Mouse (Mus musculus): ENCODE results near the gene Hmx1. TPM values are rescaled to one million over a fixed set of nuclear protein-coding genes. Genes with fewer than 3 reads are reported as not detected.

Gene Hmx1
- polyA plus RNA-seq, 1 experiment from 2014 or later: 12.3 TPM

- 64% methylated on average over 8 of the region's 8 CpGs for WGBS
- H3K9ac ChIP-seq: no peak overlapping the region
- H3K4me1 ChIP-seq (replicated peaks): peaks cover 9% of the 10 kb centered on the region; the same call in 1 of the 2 replicates
- no peaks in the 10 kb centered on the region for H3K9me3 ChIP-seq
- ATAC-seq (ENCODE audit: low read depth): no peak
- no peaks in the 10 kb centered on the region for H3K36me3 ChIP-seq
- no peak overlapping the region for H3K4me3 ChIP-seq
- no peak overlapping the region for H3K27ac ChIP-seq (replicated peaks)
- no peak overlapping the region for H3K4me2 ChIP-seq
- H3K27me3 ChIP-seq: no peaks in the 10 kb centered on the region
Measured at GRCm38 (mm10) chr5:35440459-35440858, 51.6 kb downstream of the Hmx1 start.

GRCm38 (mm10) chr5:35441411-35441810 lies 52.5 kb downstream of the Hmx1 start:
- no peaks in the 10 kb centered on the region for H3K9me3 ChIP-seq
- ATAC-seq (ENCODE audit: low read depth): no peak
- no peak overlapping the region for H3K27ac ChIP-seq (replicated peaks)
- no peaks in the 10 kb centered on the region for H3K36me3 ChIP-seq
- H3K4me2 ChIP-seq: no peak overlapping the region
- H3K4me1 ChIP-seq (replicated peaks): peaks cover 9% of the 10 kb centered on the region; the same call in 1 of the 2 replicates
- H3K4me3 ChIP-seq: no peak overlapping the region
- WGBS: 64% methylated on average over 9 of the region's 9 CpGs
- H3K27me3 ChIP-seq: no peaks in the 10 kb centered on the region
- no peak overlapping the region for H3K9ac ChIP-seq

- 51% methylated on average over 7 of the region's 12 CpGs for WGBS
- no peak overlapping the region for H3K9ac ChIP-seq
- H3K27ac ChIP-seq (replicated peaks): peak overlapping the region; percentile 30; the same call in 1 of the 2 replicates
- no peaks in the 10 kb centered on the region for H3K9me3 ChIP-seq
- H3K36me3 ChIP-seq: no peaks in the 10 kb centered on the region
- peak; percentile 42; the same call in 1 of the 2 replicates for ATAC-seq (ENCODE audit: low read depth)
- H3K27me3 ChIP-seq: 0 out of 2 replicates have a peak, but pooled peaks cover 3% of the 10 kb centered on the region
- H3K4me1 ChIP-seq (replicated peaks): peaks cover 32% of the 10 kb centered on the region
- no peak overlapping the region for H3K4me3 ChIP-seq
- no peak overlapping the region for H3K4me2 ChIP-seq
Measured at GRCm38 (mm10) chr5:35444731-35445130, 55.8 kb downstream of the Hmx1 start.

- peak overlapping the region; percentile 65 for H3K9ac ChIP-seq
- peaks cover 40% of the 10 kb centered on the region for H3K4me1 ChIP-seq (replicated peaks)
- peak overlapping the region; percentile 57 for H3K4me2 ChIP-seq
- H3K9me3 ChIP-seq: no peaks in the 10 kb centered on the region
- peaks cover 10% of the 10 kb centered on the region for H3K27me3 ChIP-seq
- 13% methylated on average over 27 of the region's 27 CpGs for WGBS
- ATAC-seq (ENCODE audit: low read depth): peak; percentile 86
- peak overlapping the region; percentile 26 for H3K4me3 ChIP-seq
- no peaks in the 10 kb centered on the region for H3K36me3 ChIP-seq
- H3K27ac ChIP-seq (replicated peaks): peak overlapping the region; percentile 74
Measured at GRCm38 (mm10) chr5:35447656-35448443, 58.9 kb downstream of the Hmx1 start.

Other genes with a start within 250 kb of the Hmx1 start
- 0.72 and 0.89 TPM in 2 replicates for gene Adra2c, start 110.8 kb upstream of the Hmx1 start, polyA plus RNA-seq (2015; fragmentation: Nextera tagmentation; extraction: Ambion mirVana)
- gene Cpz, start 136.6 kb downstream of the Hmx1 start, polyA plus RNA-seq (2015; fragmentation: Nextera tagmentation; extraction: Ambion mirVana): 2.3 and 2.9 TPM in 2 replicates
- gene Trmt44, start 186.0 kb downstream of the Hmx1 start, polyA plus RNA-seq (2015; fragmentation: Nextera tagmentation; extraction: Ambion mirVana): 6.2 and 6.8 TPM in 2 replicates
- 14.5 and 18.5 TPM in 2 replicates for gene Acox3, start 193.9 kb downstream of the Hmx1 start, polyA plus RNA-seq (2015; fragmentation: Nextera tagmentation; extraction: Ambion mirVana)